Mouse (Mus musculus) stomach, postnatal 0 days (tissue): Measurements from ENCODE around the gene Hs3st3a1.

ENCODE experiments used
- CTCF ChIP-seq: IDR thresholded peaks from 2 replicates; pipeline ENCODE4 v1.5.1; 2016; ENCODE audit warnings: antibody characterized with exemption, low read depth, mild to moderate bottlenecking, moderate library complexity
- EP300 ChIP-seq: optimal IDR thresholded peaks from 2 replicates; pipeline ENCODE3; 2016; ENCODE audit warnings: antibody characterized with exemption

- no peak for TF ChIP-seq CTCF
- TF ChIP-seq EP300, result no peak
Observed at GRCm38 (mm10) chr11:64400534-64401093, 34.5 kb upstream of the Hs3st3a1 start.
